Mouse (Mus musculus): ENCODE data around the gene Zfp184.

The Zfp184 gene

GRCm38 (mm10) chr13:21984486-21984885 is 39.6 kb downstream of the Zfp184 start:
- DNase-seq (ENCODE audit: low read depth, low spot score): no peak

- DNase-seq (ENCODE audit: low read depth, low spot score): no peak
Measured at GRCm38 (mm10) chr13:21992550-21992949, 47.7 kb downstream of the Zfp184 start.

- DNase-seq (ENCODE audit: low read depth, low spot score): peak; percentile 78
Measured at GRCm38 (mm10) chr13:21993957-21994738, 49.3 kb downstream of the Zfp184 start.

GRCm38 (mm10) chr13:21994896-21995295 is 50.0 kb downstream of the Zfp184 start:
- no peak for DNase-seq (ENCODE audit: low read depth, low spot score)

- DNase-seq (ENCODE audit: low read depth, low spot score): peak; percentile 62
Measured at GRCm38 (mm10) chr13:21995331-21995914, 50.5 kb downstream of the Zfp184 start.

- DNase-seq (ENCODE audit: low read depth, low spot score): peak; percentile 72
Measured at GRCm38 (mm10) chr13:21996101-21996839, 51.4 kb downstream of the Zfp184 start.

GRCm38 (mm10) chr13:21996840-21997185 is 51.9 kb downstream of the Zfp184 start:
- no peak for DNase-seq (ENCODE audit: low read depth, low spot score)

GRCm38 (mm10) chr13:21997201-21997820 is 52.4 kb downstream of the Zfp184 start:
- DNase-seq (ENCODE audit: low read depth, low spot score): no peak

GRCm38 (mm10) chr13:21997821-21998220 is 52.9 kb downstream of the Zfp184 start:
- DNase-seq (ENCODE audit: low read depth, low spot score): no peak

GRCm38 (mm10) chr13:21998412-21998811 is 53.5 kb downstream of the Zfp184 start:
- no peak for DNase-seq (ENCODE audit: low read depth, low spot score)

- no peak for DNase-seq (ENCODE audit: low read depth, low spot score)
Measured at GRCm38 (mm10) chr13:21999147-21999546, 54.3 kb downstream of the Zfp184 start.

- DNase-seq (ENCODE audit: low read depth, low spot score): no peak
Measured at GRCm38 (mm10) chr13:22001346-22001745, 56.5 kb downstream of the Zfp184 start.

- DNase-seq (ENCODE audit: low read depth, low spot score): no peak
Measured at GRCm38 (mm10) chr13:22001823-22002222, 56.9 kb downstream of the Zfp184 start.

GRCm38 (mm10) chr13:22005605-22006333 is 60.9 kb downstream of the Zfp184 start:
- DNase-seq (ENCODE audit: low read depth, low spot score): peak; percentile 56

GRCm38 (mm10) chr13:22006334-22007120 is 61.6 kb downstream of the Zfp184 start:
- peak; percentile 61 for DNase-seq (ENCODE audit: low read depth, low spot score)

- DNase-seq (ENCODE audit: low read depth, low spot score): no peak
Measured at GRCm38 (mm10) chr13:22007121-22007510, 62.2 kb downstream of the Zfp184 start.

- no peak for DNase-seq (ENCODE audit: low read depth, low spot score)
Measured at GRCm38 (mm10) chr13:22007872-22008271, 63.0 kb downstream of the Zfp184 start.

- no peak for DNase-seq (ENCODE audit: low read depth, low spot score)
Measured at GRCm38 (mm10) chr13:22008707-22009106, 63.8 kb downstream of the Zfp184 start.

GRCm38 (mm10) chr13:22009642-22010041 is 64.7 kb downstream of the Zfp184 start, which contains the start of gene Prss16:
Prss16 (minus strand) TSS chr13:22009742.
- DNase-seq (ENCODE audit: low read depth, low spot score): no peak

Measured in mesoderm, embryonic 11.5 days (tissue).